Mouse (Mus musculus) spleen, adult 2 months (tissue): Measurements from ENCODE around the gene Tom1l1.

ENCODE experiments used
- CTCF ChIP-seq: fragments of 200-500 bp; IDR thresholded peaks from 2 replicates; pipeline ENCODE4 v1.5.1; 2011; ENCODE audit warnings: mild to moderate bottlenecking, inconsistent platforms; ENCODE audit not compliant: insufficient read depth, insufficient read length, insufficient replicate concordance; ENCODE audit errors: extremely low read depth
- POLR2A ChIP-seq: fragments of 200-500 bp; IDR thresholded peaks from 2 replicates; pipeline ENCODE4 v1.6.1; 2011; ENCODE audit warnings: low read depth, low read length, inconsistent platforms

DNA sequence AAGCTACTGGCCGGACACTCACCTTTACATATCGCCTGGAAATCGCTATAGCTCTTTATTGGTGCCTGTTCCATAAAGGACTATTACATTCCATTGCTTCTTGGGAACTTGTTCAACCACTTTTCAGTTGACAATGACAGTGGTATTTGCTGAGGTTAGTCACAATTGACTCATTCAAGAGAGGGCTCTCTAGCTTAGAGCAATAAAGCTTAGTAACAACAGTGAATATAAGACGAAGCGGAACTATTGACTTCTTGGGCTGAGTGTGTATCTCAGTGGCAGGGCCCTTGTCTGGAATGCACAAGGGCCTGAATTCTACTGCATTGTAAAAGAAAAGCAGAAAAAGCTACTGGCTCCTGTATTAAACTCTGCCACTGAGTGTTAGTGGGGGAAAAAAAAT lies 9.6 kb downstream of the Tom1l1 start:
- TF ChIP-seq POLR2A (no peak), CTCF (no peak)
